Mouse (Mus musculus): ENCODE results near the gene Gm9780.
"Not testable (repeated sequence)": the region's sequence is repeated elsewhere in the genome, so short reads cannot be mapped to it uniquely, and the experiment has no call there.

DNA sequence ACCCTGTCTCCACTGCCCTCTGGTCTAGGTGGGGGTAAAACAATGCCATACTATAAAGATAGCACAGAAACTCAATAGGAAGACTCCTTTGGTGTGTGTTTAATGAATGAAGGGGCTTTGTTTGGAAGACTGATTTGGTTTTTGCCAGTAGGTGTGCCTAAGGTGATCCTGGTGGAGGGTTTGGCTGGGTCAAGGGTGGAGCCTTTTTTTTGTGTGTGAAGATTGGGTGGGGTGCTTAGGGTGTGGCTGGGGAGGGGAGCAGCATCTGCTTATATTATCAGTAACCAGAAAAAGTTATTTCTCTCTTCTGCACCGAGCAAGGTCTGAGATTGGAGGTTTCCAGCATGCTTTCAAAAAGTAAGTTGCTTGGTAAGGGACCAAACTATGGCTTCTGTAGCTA is 39.5 kb upstream of the Gm9780 start, which contains the start of gene Cphx3:
- TF ChIP-seq HCFC1 (IDR thresholded peaks at IDR 0.05; ENCODE audit: borderline replicate concordance, insufficient read depth, low read length); ZNF384 (IDR thresholded peaks at IDR 0.05; ENCODE audit: low read depth, low read length); MAFK (IDR thresholded peaks at IDR 0.05; ENCODE audit: insufficient read depth, low read depth, low read length); CHD2 (IDR thresholded peaks at IDR 0.05; ENCODE audit: low read depth, low read length): not testable (repeated sequence)

All from ES-E14 (cell line).